Mouse (Mus musculus) neutrophil, adult 5-6 weeks (primary cell): ENCODE results near the gene Bbs5. TPM values are rescaled to one million over a fixed set of nuclear protein-coding genes. Genes with fewer than 3 reads are reported as not detected.

Experiments
- ATAC-seq: fragments of 151-379, 151-347 bp; 2 replicates; pipeline ENCODE4 v1.8.0; 2017; ENCODE audit warnings: mild to moderate bottlenecking, moderate TSS enrichment; ENCODE audit not compliant: insufficient number of reproducible peaks, poor library complexity, low FRiP score, severe bottlenecking; ENCODE audit errors: extremely low read depth
- total RNA-seq: library from RNA; stranded (forward); fragments of 200-1000 nt; gene quantifications from 2 replicates; pipeline ENCODE4 v1.2.3, GENCODE M21; 2017

Bbs5 gene
- total RNA-seq, 1 experiment from 2014 or later, result not detected

- no peak for ATAC-seq
Observed at GRCm38 (mm10) chr2:69716483-69716882, 69.5 kb downstream of the Bbs5 start.

Other genes with a start within 250 kb of the Bbs5 start
- gene Lrp2, start 61.1 kb upstream of the Bbs5 start, total RNA-seq, result not detected in 2 replicates
- not detected in 2 replicates for gene Klhl41, start 22.9 kb downstream of the Bbs5 start, total RNA-seq
- gene Fastkd1, start 66.3 kb downstream of the Bbs5 start, total RNA-seq, result 11.9 and 13.6 TPM in 2 replicates
- gene Ppig, start 75.4 kb downstream of the Bbs5 start, total RNA-seq, result 81.8 and 105 TPM in 2 replicates
- gene Ccdc173, start 142.4 kb downstream of the Bbs5 start, total RNA-seq, result 2.1 and 2.8 TPM in 2 replicates
- 43.6 and 44.2 TPM in 2 replicates for gene Phospho2, start 142.5 kb downstream of the Bbs5 start, total RNA-seq
- gene Klhl23, start 174.8 kb downstream of the Bbs5 start, total RNA-seq, result not detected in 2 replicates
- gene Ssb, start 214.4 kb downstream of the Bbs5 start, total RNA-seq, result 231 and 278 TPM in 2 replicates
- 16.7 and 20.6 TPM in 2 replicates for gene Mettl5, start 238.4 kb downstream of the Bbs5 start, total RNA-seq